8 mouse cellular contexts compared by ENCODE assay signal in the genomic region with DNA sequence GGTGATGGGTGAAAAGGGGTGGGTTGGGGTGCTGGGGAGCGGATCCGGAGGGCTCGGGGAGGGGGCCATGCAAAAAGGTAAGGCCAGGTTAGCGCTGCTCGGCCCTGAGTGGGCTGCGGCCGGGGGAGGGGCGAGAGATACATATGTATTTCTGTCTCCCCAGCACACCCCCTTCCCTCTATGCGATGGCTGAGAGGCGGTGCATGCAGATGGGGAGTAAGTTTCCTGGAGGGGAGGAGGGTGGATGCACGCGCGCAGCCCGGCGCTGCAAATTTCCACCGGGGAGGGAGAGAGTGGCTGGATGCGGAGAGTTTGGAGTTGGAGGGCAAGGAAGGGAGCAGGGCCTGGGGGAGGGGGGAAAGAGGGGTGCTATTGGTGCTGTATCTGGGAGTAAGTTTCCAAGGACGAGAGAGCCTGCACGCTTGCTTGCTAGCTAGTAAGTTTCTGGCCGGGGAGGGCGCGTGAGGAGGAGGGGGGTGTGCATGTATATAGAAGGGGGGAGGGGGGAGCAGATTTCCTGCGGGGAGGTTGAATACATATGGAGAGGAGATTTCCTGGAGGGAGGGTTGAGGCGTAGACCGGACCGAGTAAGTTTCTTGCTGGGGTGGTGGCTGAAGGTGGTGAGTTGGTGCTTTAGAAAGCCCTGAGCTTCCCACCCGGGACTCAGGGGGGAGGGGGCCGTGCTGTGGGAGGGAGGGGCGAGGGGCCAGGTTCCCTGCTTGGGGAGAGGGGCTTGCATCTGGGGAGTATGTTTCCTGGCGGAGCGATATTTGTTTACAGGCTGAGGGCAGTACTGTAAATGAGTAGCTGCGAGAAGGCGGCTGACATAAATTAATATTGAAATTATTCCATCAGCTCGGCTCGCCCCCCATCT.
DNase-seq lines count a peak whose midpoint lies in the region; ATAC-seq and TF ChIP-seq lines count a peak whose summit lies in the region.

No protein-coding gene starts in this region.

- TF ChIP-seq CTCF in testis, adult 2 months (IDR thresholded peaks at IDR 0.05; ENCODE audit: control insufficient read depth, insufficient read depth, insufficient replicate concordance, low read depth, low read length) = no peak

- peaks cover 9% of the 10 kb centered on the region for H3K27me3 ChIP-seq in embryonic facial prominence, embryonic 10.5 days (replicated peaks; ENCODE audit: low read depth, poor library complexity, severe bottlenecking)
- no peaks in the 10 kb centered on the region for H3K27me3 ChIP-seq in myocyte (ENCODE audit: control insufficient read depth, insufficient read depth, insufficient read length)
- H3K27me3 ChIP-seq in testis, adult 2 months (ENCODE audit: control insufficient read depth, insufficient read depth, low read length) = no peaks in the 10 kb centered on the region; the same call in 1 of the 2 replicates

- H3K4me2 ChIP-seq in myocyte (ENCODE audit: low read depth) = peak overlapping the region; percentile 90

- TF ChIP-seq POLR2A in myocyte (IDR thresholded peaks at IDR 0.05; ENCODE audit: insufficient read length, low read depth) = peak; percentile 48
- TF ChIP-seq POLR2A in testis, adult 2 months (IDR thresholded peaks at IDR 0.05; ENCODE audit: control insufficient read depth, low read depth, low read length) = no peak

- peak overlapping the region; percentile 8 for H3ac ChIP-seq in myocyte (ENCODE audit: control insufficient read depth, insufficient read length)

- peaks cover 24% of the 10 kb centered on the region for H3K79me2 ChIP-seq in myocyte (ENCODE audit: control insufficient read depth, insufficient read depth)

- no peaks in the 10 kb centered on the region for H3K9me3 ChIP-seq in embryonic facial prominence, embryonic 10.5 days

- WGBS in embryonic facial prominence, embryonic 10.5 days = 1% methylated on average over 35 of the region's 35 CpGs

- peak overlapping the region; percentile 81 for H3K4me3 ChIP-seq in embryonic facial prominence, embryonic 10.5 days
- H3K4me3 ChIP-seq in myocyte = peak overlapping the region; percentile 86
- peak overlapping the region; percentile 75 for H3K4me3 ChIP-seq in testis, adult 2 months (ENCODE audit: control insufficient read depth, low read depth, low read length)

- peak overlapping the region; percentile 98 for H3K27ac ChIP-seq in embryonic facial prominence, embryonic 10.5 days (replicated peaks)
- H3K27ac ChIP-seq in testis, adult 2 months (ENCODE audit: control insufficient read depth, insufficient read depth, low read depth, low read length) = peak overlapping the region; percentile 44; the same call in 1 of the 2 replicates

- peak; percentile 87 for DNase-seq in 3134 (ENCODE audit: extremely low read depth, insufficient read length, low spot score)
- DNase-seq in embryonic facial prominence, embryonic 10.5 days (ENCODE audit: low spot score) = peak; percentile 88
- peak; percentile 47 for DNase-seq in heart, adult 8-10 months (ENCODE audit: low spot score)
- peak; percentile 52 for DNase-seq in kidney, adult 9 months
- DNase-seq in liver = peak; percentile 67

- H3K4me1 ChIP-seq in embryonic facial prominence, embryonic 10.5 days = peaks cover 47% of the 10 kb centered on the region
- H3K4me1 ChIP-seq in testis, adult 2 months (ENCODE audit: control insufficient read depth, insufficient read depth, low read length) = peaks cover 32% of the 10 kb centered on the region

- peak; percentile 35 for ATAC-seq in activated CD4-positive, CD25-positive, alpha-beta regulatory T cell, adult 4 months

- peaks cover 17% of the 10 kb centered on the region for H3K36me3 ChIP-seq in embryonic facial prominence, embryonic 10.5 days (replicated peaks)
- H3K36me3 ChIP-seq in myocyte (ENCODE audit: control insufficient read depth, insufficient read depth) = no peaks in the 10 kb centered on the region
- no peaks in the 10 kb centered on the region for H3K36me3 ChIP-seq in testis, adult 2 months (ENCODE audit: control insufficient read depth, insufficient read depth, low read length)

TF ChIP-seq in myocyte, 11 proteins besides CTCF, POLR2A, EP300 and RAD21:
- no peak for TF ChIP-seq MYOG (IDR thresholded peaks at IDR 0.05; ENCODE audit: control insufficient read depth in 1 of 3, insufficient read depth in 1 of 3, insufficient read length in 2 of 3, low read depth in 2 of 3)
- TF ChIP-seq TCF12 (IDR thresholded peaks at IDR 0.05; ENCODE audit: insufficient read depth, poor library complexity, severe bottlenecking) = no peak
- TF ChIP-seq MAX (IDR thresholded peaks at IDR 0.05; ENCODE audit: low read depth) = no peak
- TF ChIP-seq MYOD1 (IDR thresholded peaks at IDR 0.05; ENCODE audit: control insufficient read depth in 1 of 3, insufficient read length in 2 of 3, low read depth in 2 of 3) = no peak
- TF ChIP-seq USF1 (IDR thresholded peaks at IDR 0.05; ENCODE audit: low read depth) = no peak
- no peak for TF ChIP-seq SRF (IDR thresholded peaks at IDR 0.05; ENCODE audit: control insufficient read depth, insufficient read length, low read depth)
- TF ChIP-seq REST (IDR thresholded peaks at IDR 0.05; ENCODE audit: insufficient read depth, insufficient read length) = no peak
- TF ChIP-seq CEBPB (IDR thresholded peaks at IDR 0.05; ENCODE audit: insufficient read depth, poor library complexity, severe bottlenecking) = no peak
- no peak for TF ChIP-seq TCF3 (IDR thresholded peaks at IDR 0.05; ENCODE audit: insufficient read length, low read depth)
- no peak for TF ChIP-seq E2F4 (IDR thresholded peaks at IDR 0.05; ENCODE audit: insufficient read depth)
- no peak for TF ChIP-seq POLR2AphosphoS2 (IDR thresholded peaks at IDR 0.05; ENCODE audit: insufficient read length, low read depth)

Comparison
In these comparisons a context has a peak if more than half of its experiments do, and no peak if none do; other contexts are left out.
1. Peak in every context shown above with its lines: DNase-seq, ATAC-seq, H3K4me3 ChIP-seq and H3K27ac ChIP-seq.